Mouse (Mus musculus) frontal cortex, postnatal 36 days (tissue): ENCODE data around the gene Kirrel3.

Experiments
- DNase-seq, 2 experiments: peaks; one replicate each; pipeline ENCODE4 v3.0.0; 2022; ENCODE audit warnings: low spot score in 2 of 2

Gene Kirrel3

DNA sequence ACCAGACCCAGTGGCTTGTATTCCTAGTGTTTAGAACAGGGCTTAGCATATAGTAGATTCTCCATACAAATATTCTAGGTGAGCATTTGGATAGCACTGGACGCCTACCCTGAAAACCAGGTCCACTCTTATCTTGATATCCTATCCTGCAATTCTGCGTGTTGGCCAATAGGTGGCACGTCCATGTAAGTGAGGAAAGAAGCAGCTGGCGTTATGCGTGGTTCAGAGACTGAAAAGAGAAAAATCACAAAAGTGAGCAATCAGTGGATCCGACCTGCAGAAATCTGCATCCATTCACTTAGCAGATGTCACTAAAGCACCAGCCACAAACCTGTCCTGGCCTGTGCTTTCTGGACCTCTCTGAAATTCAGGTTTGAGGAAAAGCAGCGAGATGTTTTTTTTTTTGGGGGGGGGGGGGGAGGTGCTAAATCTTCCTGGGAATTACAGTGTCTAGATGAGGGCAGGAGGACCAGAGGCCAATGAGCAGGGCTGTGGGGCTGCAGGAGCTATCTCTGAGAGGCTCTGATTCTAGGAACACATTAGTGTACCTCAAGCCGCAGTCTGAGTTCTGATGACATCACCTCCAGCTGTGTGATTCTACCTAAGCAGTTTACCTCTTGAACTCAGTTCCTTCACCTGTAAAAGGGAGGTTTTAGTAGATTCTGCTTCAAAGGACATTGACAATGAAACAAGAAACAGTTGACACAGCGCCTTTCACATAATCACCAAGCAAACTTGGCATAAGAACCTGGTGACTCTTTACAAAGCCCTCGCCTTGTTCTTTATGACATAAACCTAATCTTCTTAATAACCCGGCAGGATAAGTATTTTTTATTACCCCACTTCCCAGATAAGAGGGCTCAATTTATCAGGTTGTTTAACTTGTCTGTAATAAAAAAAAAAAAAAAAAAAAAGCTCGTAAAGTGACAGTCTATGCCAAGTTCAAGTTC is 498.1 kb downstream of the Kirrel3 start:
- peak; percentile 26 to 30 for DNase-seq

DNA sequence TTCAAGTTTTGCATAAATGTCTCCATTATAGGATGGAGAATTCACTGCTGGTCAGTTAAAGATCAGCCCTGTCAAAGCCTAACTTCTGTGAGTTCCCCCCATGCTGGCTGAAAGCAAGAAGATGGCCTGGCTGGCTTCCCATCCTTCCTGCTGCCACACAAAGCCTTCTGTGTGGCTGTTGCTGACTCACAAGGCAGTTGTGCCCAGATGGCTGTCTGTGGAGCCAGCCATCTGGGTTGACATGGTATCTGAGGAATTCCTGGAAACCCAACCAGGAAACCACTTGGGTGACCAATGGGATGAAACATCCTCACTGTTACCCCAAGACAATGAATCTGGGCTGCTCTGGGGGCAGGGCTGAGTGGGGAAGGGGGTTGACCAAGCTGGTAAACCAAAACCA is 500.5 kb downstream of the Kirrel3 start:
- peak; percentile 57 to 66 for DNase-seq

DNA sequence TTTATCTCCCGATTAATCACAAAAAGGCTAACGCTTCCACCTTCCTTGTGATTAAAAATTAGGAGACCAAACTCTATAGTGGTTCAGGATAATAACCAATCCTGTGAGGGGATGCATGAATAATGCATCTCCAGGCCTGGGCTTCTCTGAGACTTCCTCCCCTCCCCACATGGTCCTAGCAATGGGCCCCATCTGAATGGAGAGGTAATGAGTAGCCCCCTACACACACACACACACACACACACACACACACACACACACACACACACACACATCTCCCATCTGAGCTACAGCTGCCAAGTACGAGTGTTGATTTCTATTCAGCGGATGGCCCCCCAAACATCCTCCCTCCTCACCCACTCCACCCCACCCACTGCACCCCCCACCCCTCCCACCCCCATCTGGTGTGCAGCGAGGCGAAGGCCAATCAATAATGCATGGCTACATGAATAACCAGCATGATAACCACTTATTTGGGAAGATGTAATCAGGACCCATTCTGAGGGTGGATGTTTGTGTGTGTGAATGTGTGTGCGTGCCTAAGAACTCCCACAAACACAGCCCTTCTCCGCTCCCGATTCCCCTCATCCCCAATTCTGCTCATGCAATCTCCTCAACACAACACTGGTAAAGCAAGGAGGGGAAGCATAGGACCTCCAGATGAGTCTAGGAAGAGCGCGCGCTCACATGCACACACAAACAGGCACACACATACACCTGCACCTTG is 501.9 kb downstream of the Kirrel3 start:
- DNase-seq: no peak

DNA sequence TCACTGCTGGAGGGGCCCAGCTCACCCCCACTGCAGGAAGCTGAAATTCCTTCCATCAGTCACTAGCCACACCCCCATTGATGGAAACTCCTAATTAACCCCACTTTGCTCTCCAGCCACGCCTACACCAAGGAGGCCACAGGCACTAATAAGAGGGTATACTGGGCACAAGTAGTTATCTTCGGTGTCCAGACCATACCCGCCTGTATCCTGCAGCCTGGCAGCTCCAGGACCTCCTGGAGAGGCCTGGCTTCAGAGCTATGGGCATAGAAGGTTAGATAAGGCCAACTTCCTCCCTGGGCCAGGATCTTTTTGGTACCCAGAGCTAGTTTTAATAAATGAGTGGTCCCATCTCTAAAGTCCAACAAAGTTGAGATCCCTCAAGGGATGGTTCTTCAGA is 503.0 kb downstream of the Kirrel3 start:
- no peak for DNase-seq

DNA sequence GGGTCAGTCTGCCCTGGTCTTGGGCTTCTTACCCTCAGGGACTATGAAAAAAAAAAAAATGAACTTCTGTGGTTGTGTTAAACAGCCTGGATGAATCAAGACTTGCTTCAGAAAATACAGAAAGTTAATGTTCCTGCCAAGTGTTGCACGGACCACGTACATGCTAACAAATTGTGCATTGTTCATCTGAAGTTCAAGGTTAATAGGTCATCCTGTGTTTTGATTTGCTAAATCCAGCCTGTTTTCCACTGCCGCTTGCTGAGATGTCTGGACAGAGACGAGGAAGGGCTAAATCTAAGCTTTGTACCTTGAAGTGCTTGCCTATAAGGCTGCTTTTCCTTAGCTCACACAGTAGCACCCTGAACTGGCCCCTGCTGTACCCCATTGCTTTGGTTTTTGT is 506.5 kb downstream of the Kirrel3 start:
- no peak for DNase-seq

DNA sequence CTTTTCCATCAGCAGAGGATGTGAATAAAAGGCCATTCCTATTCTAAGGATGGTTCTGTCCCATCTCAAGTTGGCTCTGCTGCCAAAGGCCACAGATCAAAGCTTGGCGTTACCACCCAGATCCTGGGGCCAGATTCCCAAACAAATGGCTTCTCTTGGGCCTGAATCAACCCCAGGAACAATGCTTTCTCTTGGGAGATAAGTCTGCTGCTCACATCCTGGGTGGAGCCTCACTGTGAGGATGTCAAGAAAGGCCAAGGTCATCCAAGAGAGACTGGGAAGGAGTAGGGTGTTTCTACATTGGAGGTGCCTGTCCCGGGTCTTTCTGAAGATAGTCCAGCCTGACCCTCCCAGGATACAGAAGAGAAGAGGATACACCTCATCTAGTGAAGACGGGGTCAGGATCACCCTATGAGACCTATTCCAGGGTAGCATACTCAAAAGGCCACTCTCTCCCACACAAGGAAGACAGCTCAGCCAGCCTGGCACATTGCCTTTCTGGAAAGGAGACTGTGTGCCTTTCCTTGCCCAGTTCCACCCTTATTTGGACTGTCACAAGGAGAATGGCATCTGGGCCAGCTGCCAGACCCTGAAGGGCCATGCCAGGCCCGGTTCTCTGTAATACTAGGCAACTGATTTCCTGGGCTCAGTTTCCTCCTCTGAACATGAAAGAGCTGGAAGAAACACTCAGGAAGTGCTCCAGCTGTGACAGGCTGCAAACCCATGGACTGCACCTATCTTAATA is 507.9 kb downstream of the Kirrel3 start:
- peak; percentile 68 to 76 for DNase-seq

DNA sequence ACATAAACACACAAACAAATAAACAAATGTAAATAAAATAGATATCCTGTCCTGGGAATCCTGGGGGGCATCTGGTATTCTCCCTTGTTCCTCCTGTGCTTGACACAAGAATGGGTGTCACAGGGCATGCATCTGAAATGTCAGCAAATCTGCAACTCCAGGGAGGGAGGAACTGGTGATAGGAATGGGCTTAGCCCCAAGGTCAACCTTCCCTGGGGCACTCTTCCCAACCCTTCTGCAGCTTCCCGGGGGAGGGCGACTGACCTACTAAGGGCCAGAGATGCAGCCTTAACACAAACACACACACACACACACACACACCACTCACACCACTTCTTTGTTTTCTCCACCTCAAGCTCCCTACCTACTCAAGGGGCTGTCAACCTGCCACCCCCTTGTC is 509.4 kb downstream of the Kirrel3 start:
- DNase-seq: no peak

DNA sequence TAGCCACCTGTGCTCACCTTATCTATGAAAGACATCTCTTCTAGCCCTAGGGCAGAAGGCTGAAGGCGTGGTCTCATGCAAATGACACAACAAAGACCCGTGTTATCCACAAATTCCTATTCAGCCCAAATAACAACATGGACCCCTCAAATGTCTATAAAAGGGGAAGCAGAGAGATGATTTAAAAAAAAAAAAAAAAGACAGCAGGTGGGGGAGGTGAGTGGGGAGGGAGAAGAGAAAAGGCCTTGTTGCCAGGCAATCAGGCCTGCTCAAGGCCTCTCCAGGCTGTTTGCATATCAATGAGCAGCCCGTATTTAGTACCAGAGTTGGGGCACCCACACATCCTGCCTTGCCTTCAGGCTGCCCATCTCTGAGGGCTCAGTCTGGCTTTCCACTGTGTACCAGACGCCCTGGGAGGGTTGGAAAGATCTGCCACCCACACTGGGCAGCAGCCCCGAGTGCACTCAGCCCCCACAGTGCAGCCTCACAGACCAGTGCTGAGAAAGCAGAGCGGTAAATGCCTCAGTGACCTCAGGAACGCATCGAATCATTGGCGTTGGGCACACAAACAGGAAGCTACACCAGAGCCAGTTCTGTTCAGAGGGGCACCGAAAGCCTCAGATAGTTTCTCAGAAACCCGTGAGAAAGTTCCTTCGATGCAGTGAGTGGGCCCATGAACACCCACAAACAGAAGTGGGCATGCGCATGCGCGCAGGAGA is 510.1 kb downstream of the Kirrel3 start:
- peak; percentile 52 to 54 for DNase-seq

DNA sequence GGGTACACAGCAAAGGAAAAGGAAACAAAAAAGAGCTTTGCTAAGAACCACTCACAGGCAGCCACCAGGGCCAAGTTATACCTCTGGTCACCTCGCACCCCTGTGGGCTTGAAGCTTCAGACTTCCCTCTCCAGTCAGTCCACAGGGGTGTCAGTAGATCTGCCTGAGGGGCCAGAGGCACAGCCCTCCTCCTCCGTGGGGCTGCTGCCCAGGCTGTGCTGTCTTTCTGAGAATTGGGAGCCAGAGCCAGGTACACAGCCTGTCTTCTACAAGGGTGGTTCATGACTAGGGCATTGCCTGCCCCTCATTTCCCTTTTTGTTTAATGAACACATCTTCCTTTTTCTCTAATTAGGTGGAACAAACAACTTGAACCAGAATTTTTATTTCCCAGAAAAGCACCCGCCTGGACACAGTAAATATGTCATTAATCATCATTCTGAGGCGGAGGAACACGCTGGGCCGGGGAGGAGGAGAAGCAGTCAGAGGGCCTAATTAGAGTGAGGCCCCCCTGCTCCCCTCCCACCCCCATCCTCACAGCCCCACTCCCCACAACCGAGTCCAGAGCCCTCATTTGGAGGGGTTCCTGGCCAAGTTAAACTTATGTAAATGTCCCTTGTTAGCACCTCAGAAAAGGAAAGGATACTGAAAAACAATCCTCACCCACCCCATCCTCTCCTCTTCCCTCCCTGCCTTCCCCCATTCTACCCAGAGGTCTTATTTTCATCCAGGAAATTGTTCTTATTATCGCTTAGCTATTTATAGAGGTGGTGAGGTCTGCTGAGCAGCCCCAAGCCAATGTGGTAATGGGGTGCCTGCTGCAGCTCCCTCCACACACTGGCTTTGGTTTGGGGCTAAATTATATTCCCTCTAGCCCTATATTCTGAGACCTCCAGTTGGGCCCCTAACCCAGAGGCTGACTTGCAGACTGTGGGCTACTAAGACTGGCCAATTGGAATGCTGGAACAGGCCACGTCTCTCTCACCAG is 512.5 kb downstream of the Kirrel3 start:
- no peak for DNase-seq

DNA sequence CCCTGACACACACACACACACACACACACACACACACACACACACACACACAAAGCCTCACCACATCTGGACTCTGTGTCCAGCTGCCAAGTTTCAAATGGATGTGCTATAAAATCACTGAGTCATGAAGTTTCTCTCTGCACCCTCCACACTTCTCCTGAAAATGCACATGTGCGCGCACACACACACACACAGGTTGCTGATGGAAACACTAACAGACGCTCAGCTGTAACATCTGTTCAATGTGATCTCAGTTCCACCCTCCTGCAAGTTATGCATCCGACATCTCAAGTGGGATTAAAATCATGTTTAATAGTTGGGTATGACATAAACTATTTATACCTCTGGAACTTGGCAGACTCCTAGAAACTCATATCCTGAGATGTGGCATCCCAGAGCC is 518.4 kb downstream of the Kirrel3 start:
- no peak for DNase-seq

DNA sequence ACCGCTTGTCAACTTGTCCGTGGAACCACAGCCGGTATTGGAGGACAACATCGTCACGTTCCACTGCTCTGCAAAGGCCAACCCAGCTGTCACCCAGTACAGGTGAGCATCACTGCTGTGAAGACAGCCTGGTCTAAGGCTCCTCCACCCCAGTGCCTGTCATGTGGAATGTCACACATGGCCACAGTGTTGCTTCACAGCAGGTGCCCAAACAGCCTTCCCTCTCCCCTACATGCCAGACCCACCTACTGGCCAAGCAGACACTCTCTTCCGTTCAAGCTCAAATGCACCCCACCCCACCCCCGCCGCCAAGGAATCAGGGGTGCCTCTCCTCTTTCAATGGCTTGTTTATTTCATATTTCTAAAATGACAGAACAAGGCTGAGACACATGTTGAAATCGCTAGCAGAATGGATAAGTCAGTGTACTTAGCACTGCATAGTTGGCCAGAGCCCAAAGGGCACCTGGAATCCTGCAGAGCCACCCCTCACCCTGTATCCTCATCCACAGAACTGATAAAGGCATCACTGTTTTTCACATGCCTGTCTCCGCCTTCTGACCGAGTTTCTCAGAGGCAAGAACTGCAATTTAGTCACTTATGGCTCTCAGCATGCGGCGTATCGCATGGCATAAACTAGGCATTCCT is 522.1 kb downstream of the Kirrel3 start:
- DNase-seq: no peak

DNA sequence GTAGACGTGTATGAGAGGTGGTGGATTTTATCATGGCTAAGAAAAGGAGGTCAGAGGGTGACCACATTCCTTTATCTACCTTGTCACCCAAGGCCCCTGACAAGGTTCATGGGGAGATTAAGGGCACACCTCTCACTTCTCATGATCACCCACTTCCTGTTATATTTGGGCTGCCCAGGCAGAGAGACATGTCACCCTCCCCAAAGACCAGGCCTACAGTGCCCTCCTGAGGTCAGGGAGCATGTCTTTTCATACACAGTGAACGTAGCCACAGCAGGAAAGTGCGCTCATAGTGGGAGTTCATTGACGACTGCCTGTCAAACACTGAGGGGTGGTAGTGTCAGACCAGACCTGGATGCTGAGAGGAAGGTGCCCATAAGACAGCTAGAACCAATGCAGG is 531.1 kb downstream of the Kirrel3 start:
- DNase-seq: no peak

DNA sequence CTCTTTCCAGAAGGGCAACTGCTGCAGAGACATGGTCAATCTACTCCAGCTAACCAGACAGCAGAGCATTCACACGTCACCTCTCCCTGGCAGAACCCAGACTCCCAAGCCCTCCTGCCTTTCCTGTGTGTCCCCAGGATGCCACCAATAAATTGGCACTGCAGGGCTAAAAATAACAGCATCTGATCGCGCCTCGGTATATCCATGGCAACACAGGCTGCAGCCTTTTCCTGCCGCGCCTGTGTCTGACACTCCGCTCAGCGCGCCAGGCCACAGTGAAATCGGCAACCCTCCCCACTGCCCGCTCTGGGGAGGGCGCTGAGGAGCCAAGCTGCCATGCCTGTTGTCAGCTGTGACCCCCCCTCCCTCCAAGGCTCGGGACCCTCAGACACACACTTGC is 531.9 kb downstream of the Kirrel3 start:
- DNase-seq: peak; percentile 71 to 81

DNA sequence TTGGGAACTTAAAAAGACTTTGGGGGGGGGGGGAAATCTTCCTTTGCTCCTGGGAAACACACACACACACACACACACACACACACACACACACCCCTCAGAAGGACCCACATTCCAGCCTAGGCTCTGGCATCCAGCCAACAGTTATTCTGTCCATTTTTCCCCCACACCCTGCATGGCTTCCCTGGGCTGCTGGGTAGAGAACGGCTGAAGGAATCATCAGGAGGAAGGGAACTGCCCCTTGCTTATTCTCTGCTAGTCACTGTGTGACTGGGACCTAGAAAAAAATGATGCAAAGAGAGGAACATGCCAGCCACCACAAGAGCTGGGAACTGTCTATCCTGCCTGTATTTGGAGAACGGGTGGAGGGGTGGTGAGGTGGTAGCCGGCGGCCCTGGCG is 532.4 kb downstream of the Kirrel3 start:
- no peak for DNase-seq

DNA sequence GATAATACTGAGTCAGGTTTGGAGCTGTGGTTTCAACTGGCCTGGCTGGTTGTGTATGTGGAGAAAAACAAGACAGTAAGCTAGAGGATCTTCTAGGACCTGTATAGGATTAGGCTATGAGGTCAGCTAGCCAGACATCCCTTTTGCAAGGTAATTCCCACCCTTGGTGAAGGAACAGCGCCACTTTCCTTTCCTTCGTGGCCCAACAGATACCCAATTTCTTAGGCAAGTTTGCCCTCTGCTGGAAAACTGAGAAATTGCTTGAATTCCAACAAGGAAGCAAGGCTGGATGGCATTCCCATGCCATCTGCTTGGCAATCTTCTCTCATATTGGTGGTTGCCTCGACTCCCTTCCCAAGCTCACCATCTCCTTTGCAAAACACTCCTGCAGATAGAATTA is 533.7 kb downstream of the Kirrel3 start:
- peak; percentile 68 to 88 for DNase-seq

DNA sequence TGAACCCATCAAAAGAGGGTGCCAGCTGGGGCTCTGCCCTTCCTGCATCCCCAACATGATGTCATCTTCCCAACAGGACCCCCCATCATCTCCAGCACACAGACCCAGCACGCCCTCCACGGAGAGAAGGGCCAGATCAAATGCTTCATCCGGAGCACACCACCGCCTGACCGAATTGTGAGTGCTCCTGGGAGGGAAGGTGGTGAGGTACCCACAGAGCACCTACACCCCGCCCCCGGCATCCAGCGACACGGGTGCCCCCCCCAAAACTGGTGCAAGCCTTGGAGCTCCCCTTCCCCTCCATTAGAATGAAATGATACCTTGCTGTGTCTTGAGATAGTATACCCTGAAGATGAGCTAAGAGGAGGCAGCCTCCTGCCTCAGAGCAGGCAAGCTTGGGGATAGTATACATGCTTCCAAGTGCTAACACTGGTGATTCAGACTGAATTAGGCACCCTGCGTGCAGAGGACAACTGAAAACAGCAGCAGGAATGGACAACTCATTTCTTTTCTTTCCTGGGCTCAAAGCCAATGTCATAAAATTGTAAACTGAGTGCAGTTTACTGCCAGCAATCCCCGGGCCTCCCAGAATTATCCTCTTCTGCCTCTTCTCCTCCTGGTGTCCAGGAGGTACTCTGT is 534.4 kb downstream of the Kirrel3 start:
- no peak for DNase-seq

DNA sequence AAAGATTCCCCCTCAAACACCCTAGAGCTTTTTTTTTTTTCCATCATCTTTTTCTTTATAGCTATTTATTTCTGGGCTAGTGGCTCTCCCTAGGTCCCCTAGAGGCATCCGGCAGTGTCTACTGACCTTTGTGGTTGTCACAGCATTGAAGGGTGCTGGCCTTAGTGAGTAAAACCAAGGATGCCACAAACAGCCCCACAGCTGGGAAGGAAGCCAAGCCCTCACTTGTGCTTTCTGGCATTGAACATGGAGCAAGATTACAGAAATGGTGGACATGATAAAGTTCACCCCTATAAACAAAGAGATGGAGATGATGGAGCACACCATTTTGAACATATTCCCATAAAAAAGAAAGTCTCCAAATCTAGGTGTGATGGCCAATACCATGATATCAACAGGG is 536.0 kb downstream of the Kirrel3 start:
- no peak for DNase-seq

DNA sequence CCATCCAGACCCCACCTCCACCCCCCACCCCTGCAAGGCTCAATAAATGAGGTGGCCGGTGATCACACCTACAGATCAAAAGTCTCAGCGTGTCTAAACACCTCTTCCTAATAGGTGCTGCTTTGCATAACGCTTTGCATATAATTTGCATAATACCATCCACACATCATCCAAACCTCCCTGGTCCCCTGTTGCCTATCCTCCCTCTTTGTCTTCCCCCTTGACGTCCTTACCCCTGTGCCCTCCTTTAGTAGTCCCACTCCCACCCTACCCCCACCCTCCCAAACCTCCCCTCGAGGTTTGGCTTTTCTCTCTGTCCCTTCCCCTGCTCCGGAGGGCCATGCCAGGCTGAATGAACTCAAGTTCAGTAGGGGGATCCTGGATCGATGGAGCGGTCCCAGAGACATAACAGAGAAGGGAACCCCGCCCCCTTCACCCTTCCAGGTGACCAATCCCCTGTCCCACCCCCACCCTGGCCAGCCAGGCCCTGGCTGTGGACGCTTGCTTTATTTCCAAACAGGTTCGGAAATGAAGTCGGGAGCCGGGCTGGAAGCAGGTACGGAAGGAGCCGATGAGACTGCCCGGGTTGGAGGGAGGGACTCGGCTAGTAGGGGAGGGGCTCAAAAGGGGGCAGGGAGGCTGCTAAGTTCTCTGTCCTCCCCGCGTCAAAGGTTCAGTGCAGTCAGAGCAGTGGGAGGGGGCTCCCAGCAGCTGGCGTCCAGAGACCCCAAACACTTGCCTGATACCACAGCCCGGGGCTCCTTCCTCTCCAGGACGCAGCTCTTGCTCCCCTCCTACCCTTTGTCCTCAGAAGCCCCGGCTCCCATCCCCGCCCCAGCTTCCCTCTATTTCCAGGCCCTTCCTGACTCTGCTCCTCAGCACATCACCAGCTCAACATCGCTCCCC is 539.1 kb downstream of the Kirrel3 start:
- no peak for DNase-seq
